Mouse (Mus musculus): ENCODE data around the gene Pex5l. TPM values are rescaled to one million over a fixed set of nuclear protein-coding genes. Genes with fewer than 3 reads are reported as not detected.

Pex5l gene
- polyA plus RNA-seq, 2 experiments, result 0.04 TPM; not detected in 1

- Histone ChIP-seq H3K4me2 (ENCODE audit: low read depth) (no peak overlapping the region), H3K4me3 (ENCODE audit: insufficient read depth in 1 of 2, low read depth in 2 of 2, low read length in 2 of 2) (no peak overlapping the region), H3K4me1 (replicated peaks; ENCODE audit: control insufficient read depth in 2 of 2, insufficient read depth in 2 of 2, low read length in 1 of 2) (no peaks in the 10 kb centered on the region), H3K9me3 (ENCODE audit: control insufficient read depth, low read length) (no peaks in the 10 kb centered on the region), H3K27me3 (ENCODE audit: control insufficient read depth, insufficient read depth, low read length) (no peaks in the 10 kb centered on the region), H3K27ac (no peak overlapping the region), H3K9ac (replicated peaks) (no peak overlapping the region), H3K36me3 (replicated peaks; ENCODE audit: control insufficient read depth, insufficient read depth, low read depth) (no peaks in the 10 kb centered on the region)
- no peak for ATAC-seq (ENCODE audit: insufficient read depth)
- TF ChIP-seq CTCF (IDR thresholded peaks at IDR 0.05; ENCODE audit: low read depth) (no peak), EP300 (IDR thresholded peaks at IDR 0.05; ENCODE audit: low read depth) (no peak)
- no peak for DNase-seq (ENCODE audit: low read depth in 3 of 3, low spot score in 3 of 3)
- 27% methylated on average over 1 of the region's 1 CpGs for WGBS (ENCODE audit: insufficient replicate concordance)
Measured at GRCm38 (mm10) chr3:32968671-32969425, 174.2 kb downstream of the Pex5l start.

DNA sequence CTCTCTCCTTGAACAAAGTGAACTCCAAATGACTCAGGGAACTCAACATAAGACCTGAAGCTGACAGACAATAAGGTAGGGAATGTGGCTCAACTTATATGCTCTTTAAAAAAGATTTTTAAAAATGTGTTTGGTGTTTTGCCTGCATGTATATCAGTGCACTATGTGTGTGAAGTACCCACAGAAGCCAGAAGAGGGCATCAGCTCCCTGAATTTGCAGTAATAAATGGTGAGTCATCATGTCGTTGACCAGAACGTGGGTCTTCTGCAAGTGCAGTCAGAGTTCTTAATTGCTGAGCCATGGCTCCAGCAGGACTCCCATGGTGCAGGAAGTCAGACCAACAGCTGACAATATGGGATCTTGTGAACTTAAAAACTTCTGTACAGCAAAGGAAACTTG is 177.5 kb downstream of the Pex5l start:
- no peaks in the 10 kb centered on the region for H3K4me1 ChIP-seq (replicated peaks; ENCODE audit: control insufficient read depth in 2 of 2, insufficient read depth in 2 of 2, low read length in 1 of 2)
- no peaks in the 10 kb centered on the region for H3K9me3 ChIP-seq (ENCODE audit: control insufficient read depth, low read length)
- no peaks in the 10 kb centered on the region for H3K27me3 ChIP-seq (ENCODE audit: control insufficient read depth, insufficient read depth, low read length)
- no peak overlapping the region for H3K9ac ChIP-seq (replicated peaks)
- 2% methylated on average over 2 of the region's 2 CpGs for WGBS (ENCODE audit: insufficient replicate concordance)
- no peak overlapping the region for H3K4me2 ChIP-seq (ENCODE audit: low read depth)
- H3K36me3 ChIP-seq (replicated peaks; ENCODE audit: control insufficient read depth, insufficient read depth, low read depth), result no peaks in the 10 kb centered on the region
- no peak for DNase-seq (ENCODE audit: low read depth in 3 of 3, low spot score in 3 of 3)
- TF ChIP-seq EP300 (IDR thresholded peaks at IDR 0.05; ENCODE audit: low read depth), result no peak
- TF ChIP-seq CTCF (IDR thresholded peaks at IDR 0.05; ENCODE audit: low read depth), result peak; percentile 28; the same call in 1 of the 2 replicates
- H3K27ac ChIP-seq, result no peak overlapping the region
- H3K4me3 ChIP-seq (ENCODE audit: insufficient read depth in 1 of 2, low read depth in 2 of 2, low read length in 2 of 2), result no peak overlapping the region
- no peak for ATAC-seq (ENCODE audit: insufficient read depth)

GRCm38 (mm10) chr3:32961494-32961893 is 181.6 kb downstream of the Pex5l start:
- no peak overlapping the region for H3K4me2 ChIP-seq (ENCODE audit: low read depth)
- no peak overlapping the region for H3K4me3 ChIP-seq (ENCODE audit: insufficient read depth in 1 of 2, low read depth in 2 of 2, low read length in 2 of 2)
- no peaks in the 10 kb centered on the region for H3K4me1 ChIP-seq (replicated peaks; ENCODE audit: control insufficient read depth in 2 of 2, insufficient read depth in 2 of 2, low read length in 1 of 2)
- no peak for TF ChIP-seq CTCF (IDR thresholded peaks at IDR 0.05; ENCODE audit: low read depth)
- no peak for TF ChIP-seq EP300 (IDR thresholded peaks at IDR 0.05; ENCODE audit: low read depth)
- no peak for ATAC-seq (ENCODE audit: insufficient read depth)
- H3K9me3 ChIP-seq (ENCODE audit: control insufficient read depth, low read length), result no peaks in the 10 kb centered on the region
- no peak overlapping the region for H3K9ac ChIP-seq (replicated peaks)
- no peaks in the 10 kb centered on the region for H3K27me3 ChIP-seq (ENCODE audit: control insufficient read depth, insufficient read depth, low read length)
- 61% methylated on average over 3 of the region's 3 CpGs for WGBS (ENCODE audit: insufficient replicate concordance)
- no peaks in the 10 kb centered on the region for H3K36me3 ChIP-seq (replicated peaks; ENCODE audit: control insufficient read depth, insufficient read depth, low read depth)
- DNase-seq (ENCODE audit: low read depth in 3 of 3, low spot score in 3 of 3), result no peak
- H3K27ac ChIP-seq, result no peak overlapping the region

DNA sequence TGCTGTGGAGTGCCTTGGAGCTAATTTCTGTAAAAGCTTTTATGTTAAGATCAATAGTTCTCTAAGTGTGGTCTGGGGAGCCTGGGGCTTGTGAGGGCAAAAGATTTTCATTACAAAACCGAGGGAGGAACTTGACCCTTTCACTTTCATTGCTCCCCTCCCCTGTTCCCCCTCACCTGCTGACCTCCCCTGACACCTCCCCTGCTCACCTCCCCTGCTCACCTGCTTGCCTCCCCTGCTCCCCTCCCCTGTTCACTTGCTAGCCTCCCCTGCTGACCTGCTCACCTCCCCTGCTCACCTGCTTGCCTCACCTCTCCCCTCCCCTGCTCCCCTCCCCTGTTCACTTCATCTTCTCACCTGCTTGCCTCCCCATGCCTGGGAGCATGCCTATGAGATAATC is 191.7 kb downstream of the Pex5l start:
- H3K4me3 ChIP-seq (ENCODE audit: insufficient read depth in 1 of 2, low read depth in 2 of 2, low read length in 2 of 2), result no peak overlapping the region
- H3K27ac ChIP-seq, result no peak overlapping the region
- TF ChIP-seq EP300 (IDR thresholded peaks at IDR 0.05; ENCODE audit: low read depth), result no peak
- no peak for TF ChIP-seq CTCF (IDR thresholded peaks at IDR 0.05; ENCODE audit: low read depth)
- no peaks in the 10 kb centered on the region for H3K36me3 ChIP-seq (replicated peaks; ENCODE audit: control insufficient read depth, insufficient read depth, low read depth)
- H3K27me3 ChIP-seq (ENCODE audit: control insufficient read depth, insufficient read depth, low read length), result no peaks in the 10 kb centered on the region
- 6% methylated on average over 1 of the region's 1 CpGs for WGBS (ENCODE audit: insufficient replicate concordance)
- no peak overlapping the region for H3K9ac ChIP-seq (replicated peaks)
- DNase-seq (ENCODE audit: low read depth in 3 of 3, low spot score in 3 of 3) (no peak), ATAC-seq (ENCODE audit: insufficient read depth) (no peak)
- no peak overlapping the region for H3K4me2 ChIP-seq (ENCODE audit: low read depth)
- no peaks in the 10 kb centered on the region for H3K9me3 ChIP-seq (ENCODE audit: control insufficient read depth, low read length)
- H3K4me1 ChIP-seq (replicated peaks; ENCODE audit: control insufficient read depth in 2 of 2, insufficient read depth in 2 of 2, low read length in 1 of 2), result no peaks in the 10 kb centered on the region

- no peak overlapping the region for H3K4me3 ChIP-seq (ENCODE audit: insufficient read depth in 1 of 2, low read depth in 2 of 2, low read length in 2 of 2)
- H3K27ac ChIP-seq, result no peak overlapping the region
- H3K27me3 ChIP-seq (ENCODE audit: control insufficient read depth, insufficient read depth, low read length), result no peaks in the 10 kb centered on the region
- H3K36me3 ChIP-seq (replicated peaks; ENCODE audit: control insufficient read depth, insufficient read depth, low read depth), result no peaks in the 10 kb centered on the region
- no peak overlapping the region for H3K9ac ChIP-seq (replicated peaks)
- no peaks in the 10 kb centered on the region for H3K9me3 ChIP-seq (ENCODE audit: control insufficient read depth, low read length)
- H3K4me2 ChIP-seq (ENCODE audit: low read depth), result no peak overlapping the region
- 62% methylated on average over 5 of the region's 5 CpGs for WGBS (ENCODE audit: insufficient replicate concordance)
- ATAC-seq (ENCODE audit: insufficient read depth), result no peak
- no peaks in the 10 kb centered on the region for H3K4me1 ChIP-seq (replicated peaks; ENCODE audit: control insufficient read depth in 2 of 2, insufficient read depth in 2 of 2, low read length in 1 of 2)
- TF ChIP-seq EP300 (IDR thresholded peaks at IDR 0.05; ENCODE audit: low read depth) (no peak), CTCF (IDR thresholded peaks at IDR 0.05; ENCODE audit: low read depth) (no peak)
- DNase-seq (ENCODE audit: low read depth in 3 of 3, low spot score in 3 of 3), result no peak
Measured at GRCm38 (mm10) chr3:32947486-32947885, 195.6 kb downstream of the Pex5l start.

Measured in liver, embryonic 14.5 days (tissue).